Mouse (Mus musculus) c-Kit-negative CD71-positive TER-119-positive erythroid progenitor cells, embryonic 14.5 days (primary cell): ENCODE data around the gene Zfp366.
"Not testable (repeated sequence)": the region's sequence is repeated elsewhere in the genome, so short reads cannot be mapped to it uniquely, and the experiment has no call there.

ENCODE experiments used
- DNase-seq: peaks from one replicate; pipeline ENCODE4 v3.0.0-alpha.2; 2013; ENCODE audit warnings: low read depth, low spot score

The Zfp366 gene

GRCm38 (mm10) chr13:99184155-99184886, at the start of gene Zfp366:
TSS of gene Zfp366 (plus strand) at chr13:99184823.
- no peak for DNase-seq

DNA sequence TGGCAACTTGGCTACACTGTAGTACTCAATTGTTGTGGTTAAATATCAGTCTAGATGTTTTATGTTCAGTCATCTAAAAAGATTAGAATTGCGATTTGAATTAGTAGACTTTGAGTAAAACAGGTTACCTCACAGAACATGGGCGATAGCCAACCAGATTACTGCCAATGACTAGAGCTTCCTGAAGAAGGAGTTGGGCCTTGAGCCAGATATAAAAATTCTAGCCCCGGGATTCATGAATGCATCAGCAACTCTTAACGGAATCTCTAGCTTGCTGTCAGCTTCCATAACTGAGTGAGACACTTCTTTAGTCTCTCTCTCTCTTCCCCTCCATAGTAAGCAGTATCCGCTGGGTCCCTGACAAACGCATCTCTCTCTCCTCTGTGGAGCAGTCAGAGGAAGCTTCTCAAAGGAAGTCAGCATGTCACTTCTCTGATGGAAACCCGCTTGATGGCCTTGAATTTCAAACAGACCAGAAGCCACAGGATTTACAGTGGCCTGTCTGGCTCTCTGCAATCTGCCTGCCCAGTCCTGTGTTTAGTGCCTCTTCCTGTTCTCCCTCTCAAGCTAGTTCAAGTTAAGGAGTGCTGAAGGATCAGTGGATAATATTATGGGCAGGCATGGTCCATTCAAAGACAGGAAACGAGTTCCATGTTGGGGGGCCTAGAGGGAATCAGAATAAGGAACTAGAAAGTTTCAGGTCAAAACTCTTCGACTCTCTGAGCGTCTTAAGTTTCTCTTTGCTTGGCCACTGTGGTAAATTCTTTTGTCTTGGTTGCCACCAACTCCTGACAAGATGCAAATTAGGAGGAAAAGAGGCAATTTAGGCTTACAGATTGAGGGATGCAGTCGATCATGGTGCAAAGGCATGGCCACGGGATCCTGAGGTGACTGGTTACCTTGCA, 46.0 kb upstream of the Zfp366 start:
- DNase-seq: no peak

DNA sequence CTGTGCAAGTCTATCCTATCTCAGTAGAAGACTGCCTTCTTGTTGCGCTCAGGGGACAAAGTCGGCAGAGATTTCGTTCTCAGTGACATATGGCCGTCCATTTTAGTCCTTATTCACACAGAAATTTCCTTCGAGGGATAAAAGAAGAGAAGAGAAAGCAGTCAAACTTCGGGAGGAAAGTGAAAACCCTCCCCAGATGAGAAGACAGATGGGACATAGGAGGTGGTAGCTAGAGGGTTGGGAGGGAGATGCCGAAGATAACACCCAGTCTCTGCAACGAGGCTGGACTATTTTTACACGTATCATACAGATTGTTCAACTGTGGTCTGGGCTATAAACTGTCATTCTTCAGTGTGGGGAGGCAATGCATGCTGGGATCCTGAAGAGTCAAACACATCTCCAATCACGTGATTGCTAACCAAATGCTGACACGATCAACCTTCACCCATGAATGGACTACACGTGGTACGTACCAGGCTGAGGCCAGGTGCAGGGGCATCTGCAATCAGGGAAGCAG, 38.2 kb upstream of the Zfp366 start:
- DNase-seq: no peak

DNA sequence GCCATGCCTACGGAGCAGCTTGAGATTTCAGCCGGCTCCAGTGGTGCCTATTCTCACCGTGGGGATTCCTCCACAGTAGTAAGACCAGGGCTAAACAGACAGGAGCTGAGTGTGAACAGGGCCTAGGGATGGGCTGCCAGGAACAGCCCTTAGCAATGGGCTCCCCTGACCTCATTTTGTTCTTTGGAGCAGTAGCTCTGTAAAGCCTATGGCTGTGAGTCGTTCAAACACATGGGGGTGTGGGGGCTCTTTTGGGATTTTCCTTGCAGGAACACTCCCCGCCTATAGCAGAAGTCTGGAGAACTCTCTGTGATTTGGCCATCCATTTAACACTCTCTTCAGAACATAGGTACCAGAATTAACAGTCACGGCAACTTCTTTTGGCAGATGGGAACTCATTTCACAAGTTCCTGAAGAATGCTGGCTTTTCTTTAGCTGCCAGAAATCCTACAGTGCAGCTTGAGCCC, 36.9 kb upstream of the Zfp366 start:
- DNase-seq: no peak

GRCm38 (mm10) chr13:99149551-99150305, 34.9 kb upstream of the Zfp366 start:
- DNase-seq: no peak

GRCm38 (mm10) chr13:99150626-99151025, 34.0 kb upstream of the Zfp366 start:
- no peak for DNase-seq

- DNase-seq: no peak
Observed at GRCm38 (mm10) chr13:99151121-99151520, 33.5 kb upstream of the Zfp366 start.

- no peak for DNase-seq
Observed at GRCm38 (mm10) chr13:99152305-99152930, 32.2 kb upstream of the Zfp366 start.

DNA sequence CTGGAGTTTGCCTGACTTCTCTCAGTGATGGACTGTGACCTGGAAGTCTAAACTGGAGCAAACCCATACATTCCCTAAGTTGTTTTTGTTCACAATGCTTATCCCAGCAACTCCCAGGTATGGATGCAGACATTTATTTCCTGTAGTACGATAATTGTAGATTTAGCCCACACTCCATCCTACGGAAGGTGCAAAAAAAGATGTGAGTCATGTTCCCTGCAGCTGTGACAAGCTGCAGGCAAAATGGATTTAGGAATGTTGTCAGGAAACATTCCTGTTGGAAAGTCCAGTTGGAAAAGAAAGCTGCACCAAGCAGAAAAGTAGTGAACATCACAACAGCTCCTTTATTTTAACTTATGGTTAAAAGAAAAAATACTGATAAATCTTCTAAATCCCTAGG, 26.9 kb upstream of the Zfp366 start:
- DNase-seq: no peak

DNA sequence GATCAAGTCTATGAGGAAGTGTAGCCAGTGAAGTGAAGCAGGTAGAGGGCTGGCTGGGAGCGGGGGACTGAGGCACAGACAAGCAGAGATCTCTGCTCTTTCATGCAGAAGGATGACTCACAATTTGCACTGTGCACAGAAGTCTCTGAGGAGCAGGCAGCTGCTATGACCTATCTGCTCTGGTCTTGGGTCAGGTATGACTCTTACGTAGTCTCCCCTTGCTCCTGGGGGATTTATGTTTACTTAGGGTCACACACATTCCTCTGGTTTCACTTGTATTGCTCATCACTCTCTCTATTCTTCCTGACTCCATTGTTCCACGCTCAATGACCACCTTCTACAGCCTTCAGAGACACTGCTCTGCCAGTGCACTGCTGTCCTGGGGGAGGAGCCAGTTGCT, 25.9 kb upstream of the Zfp366 start:
- DNase-seq: no peak

DNA sequence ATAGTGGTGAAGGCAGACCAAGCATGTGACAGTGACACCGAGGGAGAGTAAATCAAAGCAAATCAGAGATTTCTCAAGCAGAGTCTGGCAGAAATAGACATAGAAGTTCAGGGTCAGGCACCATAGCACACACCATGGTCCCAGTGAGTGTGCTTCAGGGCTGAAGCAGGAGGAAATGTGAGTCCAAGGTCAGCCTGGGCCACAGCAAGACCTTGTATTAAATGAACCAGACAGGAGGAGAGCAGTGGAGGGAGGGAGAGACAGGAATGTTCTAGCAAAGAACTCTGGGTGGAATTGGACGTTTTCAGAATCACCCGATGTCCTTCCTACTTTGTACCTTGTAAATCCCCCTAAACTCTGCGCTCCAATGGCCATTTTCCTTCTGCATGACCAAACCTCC, 21.6 kb upstream of the Zfp366 start:
- no peak for DNase-seq

DNA sequence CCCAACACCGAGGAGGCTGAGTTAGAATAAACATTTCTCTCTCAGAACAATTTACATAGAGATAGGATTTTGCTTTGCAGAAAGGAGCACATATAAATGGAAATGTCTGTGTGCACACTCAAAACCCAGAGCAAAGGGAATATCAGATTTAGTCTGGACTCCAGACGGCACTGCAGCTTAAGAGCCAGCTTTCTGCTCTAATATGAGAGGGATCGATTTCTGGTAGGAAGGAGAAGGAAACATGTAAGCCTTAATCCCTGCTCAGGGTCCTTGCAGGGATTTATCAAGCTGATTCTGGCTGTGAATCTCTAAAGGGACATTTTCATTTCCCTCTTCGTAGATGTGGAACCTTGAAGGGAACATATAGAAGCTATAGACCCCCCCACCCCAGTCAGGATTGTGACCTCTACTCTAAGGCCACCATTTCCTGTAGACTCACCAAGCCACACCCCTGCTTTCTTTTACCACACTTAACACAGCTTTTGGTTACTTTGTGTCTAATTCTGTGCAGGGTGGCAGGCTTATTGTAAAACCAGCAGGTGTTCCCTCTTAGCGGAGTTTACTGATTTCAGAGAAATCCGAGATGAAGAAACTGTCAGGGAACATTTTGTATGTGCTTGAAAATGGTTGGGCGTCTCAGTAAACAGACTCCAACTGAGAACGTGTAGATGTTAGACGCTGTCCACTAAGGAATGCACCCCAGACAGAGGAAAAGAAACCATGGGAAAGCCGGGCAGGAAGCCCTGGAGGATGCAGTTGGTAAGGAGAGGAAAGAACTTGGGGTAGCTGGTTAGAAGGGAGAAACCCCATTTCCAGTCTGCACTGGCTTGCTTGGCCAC, 20.9 kb upstream of the Zfp366 start:
- no peak for DNase-seq

DNA sequence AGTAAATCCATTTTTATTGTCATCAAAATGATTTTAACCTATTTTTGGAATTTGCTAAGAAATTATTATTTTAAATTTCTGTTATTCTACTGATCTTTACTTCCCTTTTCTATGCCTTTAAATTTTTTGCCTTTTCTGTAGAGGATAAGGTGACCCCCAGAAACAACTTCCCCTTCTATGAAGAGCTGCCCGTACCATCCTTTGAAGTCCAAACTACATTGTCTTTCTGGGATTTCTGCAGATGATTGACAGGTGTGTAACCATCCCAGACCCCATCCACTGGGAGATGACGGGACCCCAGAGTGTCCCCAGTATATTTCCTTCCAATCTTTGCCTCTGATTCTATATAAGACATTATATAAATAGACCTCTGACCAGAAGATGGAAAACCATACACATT, 20.3 kb upstream of the Zfp366 start:
- DNase-seq: no peak

GRCm38 (mm10) chr13:99169401-99169800, 15.2 kb upstream of the Zfp366 start:
- DNase-seq: no peak

DNA sequence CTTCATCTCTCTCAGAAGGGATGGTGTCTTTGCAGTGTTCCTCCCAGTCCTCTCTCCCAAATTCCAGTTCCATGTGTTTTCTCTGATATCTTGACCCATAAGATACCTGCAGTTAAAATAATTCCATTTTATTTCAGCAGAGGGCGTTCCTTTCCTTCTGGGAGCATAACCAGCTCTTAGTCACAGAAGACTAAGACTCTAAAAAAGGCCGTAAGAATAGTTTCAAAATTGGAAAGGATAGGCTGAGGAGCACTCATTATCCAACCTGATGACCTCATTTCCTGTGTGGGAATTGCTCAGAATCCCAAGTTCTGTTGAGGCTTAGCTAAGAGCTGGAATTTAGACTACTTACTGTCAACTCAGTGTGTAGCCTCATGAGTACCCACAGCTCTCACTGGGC, 14.3 kb upstream of the Zfp366 start:
- no peak for DNase-seq

GRCm38 (mm10) chr13:99173849-99174248, 10.8 kb upstream of the Zfp366 start:
- no peak for DNase-seq

DNA sequence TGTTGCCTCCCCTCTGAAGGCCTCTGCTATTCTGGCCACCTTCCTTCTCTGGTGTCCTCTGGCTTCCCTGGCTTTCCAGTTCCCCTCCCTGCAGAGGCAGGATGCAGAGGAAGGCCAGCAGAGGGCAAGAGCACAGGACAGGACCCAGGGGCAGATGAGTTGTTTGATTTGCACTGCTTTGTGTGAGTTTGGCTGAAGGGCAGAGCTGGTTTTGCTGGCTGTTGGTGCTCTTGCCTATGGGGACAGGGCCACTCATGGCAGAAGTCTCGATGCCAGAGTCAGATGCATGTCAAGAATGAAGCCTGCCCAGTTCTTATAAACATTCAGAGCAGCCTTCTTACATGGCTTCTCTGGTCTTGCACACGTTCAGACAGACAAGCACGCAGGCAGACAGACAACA, 1.8 kb upstream of the Zfp366 start:
- not testable (repeated sequence) for DNase-seq

GRCm38 (mm10) chr13:99183257-99183895, 1.2 kb upstream of the Zfp366 start:
- DNase-seq: no peak

DNA sequence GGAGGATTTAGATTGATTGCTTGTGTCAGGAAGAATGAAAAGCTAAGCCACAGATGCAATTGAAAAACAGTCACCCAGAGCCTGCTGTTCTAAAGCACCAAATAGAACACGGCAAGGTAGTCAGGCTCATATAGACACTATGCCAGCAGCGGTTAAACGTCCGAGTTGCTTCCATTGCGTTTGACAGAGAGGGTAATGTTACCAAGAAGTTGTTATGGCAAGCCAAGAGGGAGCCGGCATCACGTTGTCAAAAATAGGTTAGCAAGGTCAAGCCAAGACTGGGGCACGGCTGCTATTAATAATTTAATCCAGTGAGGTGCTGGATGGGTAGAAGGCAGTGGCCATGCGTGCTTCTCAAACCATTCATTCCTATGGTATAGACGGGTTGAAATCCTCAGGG, 950 bp downstream of the Zfp366 start:
- no peak for DNase-seq
